Mouse (Mus musculus) neural tube, embryonic 13.5 days (tissue): ENCODE data around the gene Gp1ba. TPM values are rescaled to one million over a fixed set of nuclear protein-coding genes. Genes with fewer than 3 reads are reported as not detected.

Experiments
- ATAC-seq: fragments of 200-750 bp; cut with Nextera tagmentation; 2 replicates; pipeline ENCODE4 v1.8.0; 2017; ENCODE audit warnings: low read depth, mild to moderate bottlenecking, moderate TSS enrichment, moderate library complexity
- H3K27ac ChIP-seq: fragments of 300-500 bp; sonication (generic); replicated peaks from 2 replicates; pipeline ENCODE4 v1.5.1; 2015; ENCODE audit warnings: moderate library complexity, mild to moderate bottlenecking, inconsistent platforms
- H3K27me3 ChIP-seq: fragments of 300-500 bp; sonication (generic); 2 replicates; pipeline ENCODE4 v1.6.1; 2015; ENCODE audit warnings: mild to moderate bottlenecking, inconsistent platforms
- H3K36me3 ChIP-seq: fragments of 300-500 bp; sonication (generic); 2 replicates; pipeline ENCODE4 v1.6.1; 2015; ENCODE audit warnings: mild to moderate bottlenecking, inconsistent platforms
- H3K4me1 ChIP-seq: fragments of 300-500 bp; sonication (generic); replicated peaks from 2 replicates; pipeline ENCODE4 v1.6.1; 2015; ENCODE audit warnings: inconsistent platforms
- H3K4me2 ChIP-seq: fragments of 300-500 bp; sonication (generic); 2 replicates; pipeline ENCODE4 v1.6.1; 2015; ENCODE audit warnings: inconsistent platforms, mild to moderate bottlenecking, moderate library complexity
- H3K4me3 ChIP-seq: fragments of 300-500 bp; sonication (generic); 2 replicates; pipeline ENCODE4 v1.5.1; 2015; ENCODE audit warnings: mild to moderate bottlenecking, inconsistent platforms
- H3K9ac ChIP-seq: fragments of 300-500 bp; sonication (generic); 2 replicates; pipeline ENCODE4 v1.6.1; 2015; ENCODE audit warnings: moderate library complexity, mild to moderate bottlenecking, inconsistent platforms
- H3K9me3 ChIP-seq: fragments of 300-500 bp; sonication (generic); 2 replicates; pipeline ENCODE4 v1.6.1; 2016; ENCODE audit warnings: inconsistent platforms
- WGBS: fragments of 180-500 bp; shearing (Covaris S2); methylation state at CpG from one replicate; pipeline ENCODE4 v1.1.7; 2015; 5-methylcytosine and 5-hydroxymethylcytosine counted together
- polyA plus RNA-seq: library from polyadenylated mRNA; unstranded; fragments of >200 nt; fragmentation: Nextera tagmentation; extraction: Ambion mirVana; gene quantifications from 2 replicates; pipeline ENCODE4 v1.2.1, GENCODE M21; 2015

Gene Gp1ba
- polyA plus RNA-seq, 1 experiment from 2014 or later: 0.45 TPM

- Histone ChIP-seq H3K4me2 (no peak overlapping the region), H3K36me3 (peaks cover 65% of the 10 kb centered on the region), H3K27ac (no peak overlapping the region), H3K4me3 (no peak overlapping the region), H3K27me3 (peaks cover 8% of the 10 kb centered on the region; the same call in 1 of the 2 replicates), H3K4me1 (peaks cover 10% of the 10 kb centered on the region), H3K9me3 (no peaks in the 10 kb centered on the region), H3K9ac (no peak overlapping the region)
- ATAC-seq: no peak
- WGBS: 83% methylated on average over 7 of the region's 7 CpGs
Observed at GRCm38 (mm10) chr11:70612505-70612904, 26.4 kb upstream of the Gp1ba start.

GRCm38 (mm10) chr11:70615074-70615473 lies 23.8 kb upstream of the Gp1ba start:
- peak; percentile 74; the same call in 1 of the 2 replicates for ATAC-seq
- H3K9me3 ChIP-seq: no peaks in the 10 kb centered on the region
- peaks cover 40% of the 10 kb centered on the region for H3K36me3 ChIP-seq
- H3K4me2 ChIP-seq: peak overlapping the region; percentile 51
- peak overlapping the region; percentile 21 for H3K4me3 ChIP-seq
- no peak overlapping the region for H3K27ac ChIP-seq
- WGBS: 3% methylated on average over 17 of the region's 17 CpGs
- H3K9ac ChIP-seq: peak overlapping the region; percentile 58
- H3K27me3 ChIP-seq: peaks cover 8% of the 10 kb centered on the region; the same call in 1 of the 2 replicates
- peaks cover 10% of the 10 kb centered on the region for H3K4me1 ChIP-seq

- Histone ChIP-seq H3K36me3 (peaks cover 34% of the 10 kb centered on the region), H3K4me2 (peak within 1 kb of the TSS; percentile 51), H3K27me3 (peaks cover 8% of the 10 kb centered on the region; the same call in 1 of the 2 replicates), H3K27ac (no peak within 1 kb of the TSS), H3K9me3 (no peaks in the 10 kb centered on the region), H3K4me1 (peaks cover 10% of the 10 kb centered on the region), H3K4me3 (peak within 1 kb of the TSS; percentile 21), H3K9ac (peak within 1 kb of the TSS; percentile 58)
- ATAC-seq: no peak; the same call in 1 of the 2 replicates
- WGBS: 13% methylated on average over 21 of the region's 21 CpGs
Observed at GRCm38 (mm10) chr11:70615516-70616093, 23.3 kb upstream of the Gp1ba start, which contains the start of gene 4930544D05Rik. Gene 4930544D05Rik (plus strand): TSS chr11:70615848.

- no peak within 1 kb of the TSS for H3K27ac ChIP-seq
- H3K4me3 ChIP-seq: no peak within 1 kb of the TSS
- H3K9me3 ChIP-seq: no peaks in the 10 kb centered on the region
- 0 out of 2 replicates have a peak, but pooled peaks cover 3% of the 10 kb centered on the region for H3K36me3 ChIP-seq
- peaks cover 8% of the 10 kb centered on the region; the same call in 1 of the 2 replicates for H3K27me3 ChIP-seq
- ATAC-seq: no peak
- no peak within 1 kb of the TSS for H3K9ac ChIP-seq
- H3K4me2 ChIP-seq: no peak within 1 kb of the TSS
- WGBS: 59% methylated on average over 1 of the region's 1 CpGs
- H3K4me1 ChIP-seq: peaks cover 10% of the 10 kb centered on the region
Observed at GRCm38 (mm10) chr11:70619101-70619500, 19.8 kb upstream of the Gp1ba start, which contains the start of gene Chrne. Gene Chrne (minus strand): TSS chr11:70619216.

GRCm38 (mm10) chr11:70621972-70622814 lies 16.7 kb upstream of the Gp1ba start:
- Histone ChIP-seq H3K4me1 (no peaks in the 10 kb centered on the region), H3K36me3 (no peaks in the 10 kb centered on the region), H3K27me3 (no peaks in the 10 kb centered on the region), H3K9me3 (no peaks in the 10 kb centered on the region), H3K4me3 (no peak overlapping the region), H3K27ac (no peak overlapping the region), H3K9ac (no peak overlapping the region), H3K4me2 (no peak overlapping the region)
- no peak for ATAC-seq
- WGBS: 45% methylated on average over 7 of the region's 7 CpGs

GRCm38 (mm10) chr11:70623053-70623742 lies 15.7 kb upstream of the Gp1ba start:
- H3K4me2 ChIP-seq: no peak overlapping the region

GRCm38 (mm10) chr11:70625473-70625872 lies 13.4 kb upstream of the Gp1ba start:
- H3K9ac ChIP-seq: no peak overlapping the region
- H3K36me3 ChIP-seq: no peaks in the 10 kb centered on the region
- 47% methylated on average over 4 of the region's 4 CpGs for WGBS
- no peak overlapping the region for H3K27ac ChIP-seq
- no peaks in the 10 kb centered on the region for H3K9me3 ChIP-seq
- no peak overlapping the region for H3K4me3 ChIP-seq
- no peaks in the 10 kb centered on the region for H3K4me1 ChIP-seq
- ATAC-seq: no peak
- H3K4me2 ChIP-seq: no peak overlapping the region
- no peaks in the 10 kb centered on the region for H3K27me3 ChIP-seq

More at GRCm38 (mm10) chr11:70623053-70623742, 15.7 kb upstream of the Gp1ba start:
- Histone ChIP-seq H3K27me3 (no peaks in the 10 kb centered on the region), H3K4me1 (no peaks in the 10 kb centered on the region), H3K9me3 (no peaks in the 10 kb centered on the region), H3K27ac (no peak overlapping the region), H3K9ac (no peak overlapping the region), H3K36me3 (no peaks in the 10 kb centered on the region), H3K4me3 (no peak overlapping the region)
- no peak for ATAC-seq
- WGBS: 82% methylated on average over 10 of the region's 10 CpGs

- 73% methylated on average over 4 of the region's 4 CpGs for WGBS
- no peak for ATAC-seq
Observed at GRCm38 (mm10) chr11:70626877-70627276, 12.0 kb upstream of the Gp1ba start.

GRCm38 (mm10) chr11:70628431-70628830 lies 10.5 kb upstream of the Gp1ba start:
- no peak overlapping the region for H3K9ac ChIP-seq
- 82% methylated on average over 2 of the region's 2 CpGs for WGBS
- H3K4me1 ChIP-seq: no peaks in the 10 kb centered on the region
- H3K36me3 ChIP-seq: no peaks in the 10 kb centered on the region
- no peak overlapping the region for H3K4me3 ChIP-seq
- no peaks in the 10 kb centered on the region for H3K27me3 ChIP-seq
- H3K4me2 ChIP-seq: no peak overlapping the region
- ATAC-seq: no peak
- H3K9me3 ChIP-seq: no peaks in the 10 kb centered on the region
- H3K27ac ChIP-seq: no peak overlapping the region

More at GRCm38 (mm10) chr11:70626877-70627276, 12.0 kb upstream of the Gp1ba start:
- H3K9me3 ChIP-seq: no peaks in the 10 kb centered on the region
- H3K4me2 ChIP-seq: no peak overlapping the region
- no peaks in the 10 kb centered on the region for H3K4me1 ChIP-seq
- no peaks in the 10 kb centered on the region for H3K36me3 ChIP-seq
- no peaks in the 10 kb centered on the region for H3K27me3 ChIP-seq
- H3K27ac ChIP-seq: no peak overlapping the region
- no peak overlapping the region for H3K4me3 ChIP-seq
- no peak overlapping the region for H3K9ac ChIP-seq

GRCm38 (mm10) chr11:70629557-70629956 lies 9.4 kb upstream of the Gp1ba start:
- no peaks in the 10 kb centered on the region for H3K9me3 ChIP-seq
- 59% methylated on average over 5 of the region's 5 CpGs for WGBS
- no peaks in the 10 kb centered on the region for H3K36me3 ChIP-seq
- H3K4me2 ChIP-seq: no peak overlapping the region
- no peak overlapping the region for H3K9ac ChIP-seq
- ATAC-seq: no peak
- no peak overlapping the region for H3K4me3 ChIP-seq
- H3K27ac ChIP-seq: no peak overlapping the region
- H3K27me3 ChIP-seq: no peaks in the 10 kb centered on the region
- H3K4me1 ChIP-seq: no peaks in the 10 kb centered on the region

- Histone ChIP-seq H3K9ac (no peak overlapping the region), H3K4me1 (no peaks in the 10 kb centered on the region), H3K9me3 (no peaks in the 10 kb centered on the region), H3K27ac (no peak overlapping the region), H3K36me3 (no peaks in the 10 kb centered on the region), H3K4me2 (no peak overlapping the region), H3K27me3 (no peaks in the 10 kb centered on the region), H3K4me3 (no peak overlapping the region)
- ATAC-seq: no peak
- WGBS: 71% methylated on average over 7 of the region's 7 CpGs
Observed at GRCm38 (mm10) chr11:70630129-70630528, 8.8 kb upstream of the Gp1ba start.

GRCm38 (mm10) chr11:70635601-70636000 lies 3.3 kb upstream of the Gp1ba start:
- Histone ChIP-seq H3K27ac (no peak overlapping the region), H3K4me2 (no peak overlapping the region), H3K9ac (no peak overlapping the region), H3K36me3 (no peaks in the 10 kb centered on the region), H3K4me3 (no peak overlapping the region), H3K9me3 (no peaks in the 10 kb centered on the region), H3K27me3 (no peaks in the 10 kb centered on the region), H3K4me1 (no peaks in the 10 kb centered on the region)
- no peak for ATAC-seq
- WGBS: 81% methylated on average over 4 of the region's 4 CpGs
